Mouse (Mus musculus): Measurements from ENCODE around the gene Gpr34.

Gene Gpr34

GRCm38 (mm10) chrX:13631599-13632283 lies at the start of gene Gpr34:
TSS of gene Gpr34 (plus strand) at chrX:13632089.
- no peak for DNase-seq

- DNase-seq, result no peak
Observed at GRCm38 (mm10) chrX:13599373-13599772, 32.5 kb upstream of the Gpr34 start.

- no peak for DNase-seq
Observed at GRCm38 (mm10) chrX:13599966-13600365, 31.9 kb upstream of the Gpr34 start.

- no peak for DNase-seq
Observed at GRCm38 (mm10) chrX:13606741-13607140, 25.1 kb upstream of the Gpr34 start.

- no peak for DNase-seq
Observed at GRCm38 (mm10) chrX:13607752-13608151, 24.1 kb upstream of the Gpr34 start.

- DNase-seq, result no peak
Observed at GRCm38 (mm10) chrX:13611114-13611513, 20.8 kb upstream of the Gpr34 start.

- no peak for DNase-seq
Observed at GRCm38 (mm10) chrX:13612115-13612514, 19.8 kb upstream of the Gpr34 start.

- DNase-seq, result no peak
Observed at GRCm38 (mm10) chrX:13616726-13617125, 15.2 kb upstream of the Gpr34 start.

GRCm38 (mm10) chrX:13617294-13617693 lies 14.6 kb upstream of the Gpr34 start:
- DNase-seq, result no peak

GRCm38 (mm10) chrX:13618476-13618875 lies 13.4 kb upstream of the Gpr34 start:
- DNase-seq, result no peak

GRCm38 (mm10) chrX:13621473-13621872 lies 10.4 kb upstream of the Gpr34 start:
- peak in 1 of 2 experiments; percentile 3 for DNase-seq

GRCm38 (mm10) chrX:13622654-13623053 lies 9.2 kb upstream of the Gpr34 start:
- DNase-seq, result no peak

- DNase-seq, result no peak
Observed at GRCm38 (mm10) chrX:13636398-13636797, 4.5 kb downstream of the Gpr34 start.

- DNase-seq, result no peak
Observed at GRCm38 (mm10) chrX:13638894-13639293, 7.0 kb downstream of the Gpr34 start.

GRCm38 (mm10) chrX:13651889-13652288 lies 20.0 kb downstream of the Gpr34 start:
- no peak for DNase-seq

- no peak for DNase-seq
Observed at GRCm38 (mm10) chrX:13652291-13652690, 20.4 kb downstream of the Gpr34 start.

- no peak for DNase-seq
Observed at GRCm38 (mm10) chrX:13655005-13655421, 23.1 kb downstream of the Gpr34 start.

- DNase-seq, result no peak
Observed at GRCm38 (mm10) chrX:13655906-13656305, 24.0 kb downstream of the Gpr34 start.

GRCm38 (mm10) chrX:13656721-13657120 lies 24.8 kb downstream of the Gpr34 start:
- peak; percentile 63 to 77 for DNase-seq

- DNase-seq, result no peak
Observed at GRCm38 (mm10) chrX:13658616-13659140, 26.8 kb downstream of the Gpr34 start.

- DNase-seq, result no peak
Observed at GRCm38 (mm10) chrX:13659201-13659890, 27.5 kb downstream of the Gpr34 start.

GRCm38 (mm10) chrX:13661063-13661462 lies 29.2 kb downstream of the Gpr34 start, which contains the start of gene Gpr82:
TSS of gene Gpr82 (plus strand) at chrX:13661363.
- DNase-seq, result no peak

GRCm38 (mm10) chrX:13668867-13669266 lies 37.0 kb downstream of the Gpr34 start:
- DNase-seq, result no peak

GRCm38 (mm10) chrX:13670342-13670741 lies 38.5 kb downstream of the Gpr34 start:
- no peak for DNase-seq
